Mouse (Mus musculus): Measurements from ENCODE around the gene Gsdma. TPM values are rescaled to one million over a fixed set of nuclear protein-coding genes. Genes with fewer than 3 reads are reported as not detected.

Gene Gsdma
- polyA plus RNA-seq, 1 experiment from 2014 or later: 0.06 TPM

DNA sequence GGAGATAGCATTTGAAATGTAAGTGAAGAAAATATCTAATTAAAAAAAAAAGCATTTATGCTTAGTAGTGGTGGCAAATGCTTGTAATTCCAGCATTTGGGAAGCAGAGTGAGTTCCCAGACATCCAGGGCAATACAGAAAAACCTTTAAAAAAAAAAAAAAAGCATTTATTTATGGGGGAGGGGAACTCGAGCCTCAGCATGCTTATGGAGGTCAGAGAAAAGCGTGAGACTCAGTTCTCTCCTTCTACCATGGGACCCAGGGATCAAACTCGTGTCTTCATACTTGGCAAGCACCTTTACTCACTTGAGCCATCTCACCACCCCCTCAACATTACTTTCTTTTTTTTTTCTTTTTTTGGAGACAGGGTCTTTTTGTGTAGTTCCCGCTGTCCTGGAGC, 17.0 kb downstream of the Gsdma start:
- ATAC-seq: no peak
- DNase-seq (ENCODE audit: low read depth, low spot score): no peak
- no peaks in the 10 kb centered on the region for H3K27me3 ChIP-seq
- POLR2A ChIA-PET: interaction anchor here (0.7 kb wide), 1 partner anchor 95 kb away, joined by 6 read pairs; no protein-coding TSS in a partner anchor
- in situ Hi-C loops (cut with MboI; ENCODE audit: low pct_unique_long_range_greater_than_20kb): no loop called here
- CTCF ChIA-PET: interaction anchor here (1.2 to 1.9 kb wide), 3 partner anchors 8 to 106 kb away, joined by 3 to 9 read pairs (median 6); no protein-coding TSS in a partner anchor
- no peak for TF ChIP-seq CTCF (IDR thresholded peaks at IDR 0.05)

- POLR2A ChIA-PET: interaction anchor here (0.7 to 1.5 kb wide), 6 partner anchors 9 to 115 kb away, joined by 3 to 6 read pairs (median 3); no protein-coding TSS in a partner anchor
- no peaks in the 10 kb centered on the region for H3K27me3 ChIP-seq
- ATAC-seq (peak; percentile 98), DNase-seq (ENCODE audit: low read depth, low spot score) (peak; percentile 97)
- CTCF ChIA-PET: interaction anchor here (0.8 to 1.9 kb wide), 4 partner anchors 9 to 105 kb away, joined by 3 to 9 read pairs (median 6); no protein-coding TSS in a partner anchor
- in situ Hi-C loops (cut with MboI; ENCODE audit: low pct_unique_long_range_greater_than_20kb): no loop called here
- TF ChIP-seq CTCF (IDR thresholded peaks at IDR 0.05): no peak
These were observed 17.9 kb downstream of the Gsdma start, which contains the start of gene Psmd3 for GRCm38 (mm10) chr11:98681786-98682745. Gene Psmd3 (plus strand): TSS chr11:98682554.

DNA sequence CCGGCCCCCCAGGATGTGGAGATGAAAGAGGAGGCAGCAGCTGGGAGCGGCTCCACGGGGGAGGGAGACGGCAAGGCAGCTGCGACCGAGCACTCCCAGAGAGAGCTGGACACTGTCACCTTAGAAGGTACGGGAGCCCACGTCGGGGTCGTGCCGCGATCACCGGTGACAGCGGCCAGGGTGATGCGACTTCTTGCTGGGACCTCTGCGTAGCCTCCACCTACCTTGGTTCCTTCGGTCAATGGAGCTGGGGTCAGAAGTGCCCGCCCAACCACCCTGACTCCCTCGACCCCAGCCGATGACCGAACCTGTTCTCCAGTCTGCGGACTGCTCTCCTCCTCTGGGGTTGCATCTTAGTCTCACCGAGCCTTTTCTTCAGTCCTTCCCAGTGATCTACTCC, 18.7 kb downstream of the Gsdma start:
- ATAC-seq: no peak
- POLR2A ChIA-PET: interaction anchor here (0.7 to 1.5 kb wide), 3 partner anchors 9 to 114 kb away, joined by 3 to 4 read pairs (median 3); no protein-coding TSS in a partner anchor
- in situ Hi-C loops (cut with MboI; ENCODE audit: low pct_unique_long_range_greater_than_20kb): no loop called here

GRCm38 (mm10) chr11:98685642-98686041, 21.5 kb downstream of the Gsdma start:
- no peaks in the 10 kb centered on the region for H3K27me3 ChIP-seq
- in situ Hi-C loops (cut with MboI; ENCODE audit: low pct_unique_long_range_greater_than_20kb): no loop called here
- POLR2A ChIA-PET: no interaction called here
- no peak for ATAC-seq
- no peak for TF ChIP-seq CTCF (IDR thresholded peaks at IDR 0.05)
- CTCF ChIA-PET: no interaction called here
- no peak for DNase-seq (ENCODE audit: low read depth, low spot score)

More for the DNA sequence above, 18.7 kb downstream of the Gsdma start:
- CTCF ChIA-PET: interaction anchor here (1.4 to 1.9 kb wide), 2 partner anchors 10 to 22 kb away, joined by 6 to 9 read pairs; no protein-coding TSS in a partner anchor
- no peak for TF ChIP-seq CTCF (IDR thresholded peaks at IDR 0.05)
- no peaks in the 10 kb centered on the region for H3K27me3 ChIP-seq
- DNase-seq (ENCODE audit: low read depth, low spot score): no peak

- ATAC-seq: no peak
- ChIA-PET POLR2A (no interaction called here), CTCF (no interaction called here)
- DNase-seq (ENCODE audit: low read depth, low spot score): no peak
- no peak for TF ChIP-seq CTCF (IDR thresholded peaks at IDR 0.05)
- in situ Hi-C loops (cut with MboI; ENCODE audit: low pct_unique_long_range_greater_than_20kb): no loop called here
- H3K27me3 ChIP-seq: no peaks in the 10 kb centered on the region
These were observed 22.8 kb downstream of the Gsdma start for GRCm38 (mm10) chr11:98686976-98687375.

DNA sequence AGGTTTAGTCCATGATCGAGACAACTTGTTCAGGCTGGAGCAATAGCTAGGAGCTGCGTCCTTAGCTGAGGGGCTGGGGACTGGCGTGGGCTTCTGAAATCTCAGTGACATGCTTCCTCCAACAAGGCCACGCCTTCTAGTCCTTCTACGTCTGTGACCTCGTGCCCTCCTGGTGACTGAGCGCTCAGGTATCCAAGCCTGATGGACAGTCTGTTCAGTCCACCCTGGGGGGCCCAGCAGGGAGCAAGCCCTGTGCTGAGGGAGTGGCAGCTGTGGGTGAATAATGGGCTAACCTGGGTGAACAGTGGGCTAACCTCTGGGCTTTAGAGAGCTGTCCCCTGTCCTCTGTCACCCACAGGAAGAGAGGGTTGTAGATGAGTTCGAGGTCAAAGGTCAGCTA, 23.9 kb downstream of the Gsdma start:
- ChIA-PET POLR2A (no interaction called here), CTCF (no interaction called here)
- no peaks in the 10 kb centered on the region for H3K27me3 ChIP-seq
- DNase-seq (ENCODE audit: low read depth, low spot score): no peak
- in situ Hi-C loops (cut with MboI; ENCODE audit: low pct_unique_long_range_greater_than_20kb): no loop called here
- ATAC-seq: no peak
- TF ChIP-seq CTCF (IDR thresholded peaks at IDR 0.05): no peak

DNA sequence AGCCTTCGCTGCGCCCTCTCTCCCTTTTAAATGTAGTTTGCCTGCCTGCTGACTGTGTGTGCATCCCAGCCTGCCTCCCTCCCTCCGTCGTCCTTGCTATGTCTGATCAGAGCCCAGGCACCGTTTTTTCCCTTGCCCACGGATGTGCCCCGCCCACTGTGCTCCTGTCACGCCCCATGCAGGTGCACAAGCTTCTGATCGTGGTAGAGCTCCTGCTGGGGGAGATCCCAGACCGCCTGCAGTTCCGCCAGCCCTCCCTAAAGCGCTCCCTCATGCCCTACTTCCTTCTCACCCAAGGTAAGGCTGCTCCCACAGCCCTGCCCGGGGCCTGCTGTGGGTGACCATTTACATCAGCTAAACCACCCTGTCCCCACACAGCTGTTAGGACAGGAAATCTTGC, 29.1 kb downstream of the Gsdma start:
- no peaks in the 10 kb centered on the region for H3K27me3 ChIP-seq
- POLR2A ChIA-PET: no interaction called here
- ATAC-seq: no peak

GRCm38 (mm10) chr11:98693746-98694145, 29.6 kb downstream of the Gsdma start:
- TF ChIP-seq CTCF (IDR thresholded peaks at IDR 0.05): no peak
- no peak for ATAC-seq
- ChIA-PET CTCF (no interaction called here), POLR2A (no interaction called here)
- no peak for DNase-seq (ENCODE audit: low read depth, low spot score)
- no peaks in the 10 kb centered on the region for H3K27me3 ChIP-seq
- in situ Hi-C loops (cut with MboI; ENCODE audit: low pct_unique_long_range_greater_than_20kb): no loop called here

More for the DNA sequence above, 29.1 kb downstream of the Gsdma start:
- in situ Hi-C loops (cut with MboI; ENCODE audit: low pct_unique_long_range_greater_than_20kb): no loop called here
- CTCF ChIA-PET: no interaction called here
- no peak for TF ChIP-seq CTCF (IDR thresholded peaks at IDR 0.05)
- no peak for DNase-seq (ENCODE audit: low read depth, low spot score)

DNA sequence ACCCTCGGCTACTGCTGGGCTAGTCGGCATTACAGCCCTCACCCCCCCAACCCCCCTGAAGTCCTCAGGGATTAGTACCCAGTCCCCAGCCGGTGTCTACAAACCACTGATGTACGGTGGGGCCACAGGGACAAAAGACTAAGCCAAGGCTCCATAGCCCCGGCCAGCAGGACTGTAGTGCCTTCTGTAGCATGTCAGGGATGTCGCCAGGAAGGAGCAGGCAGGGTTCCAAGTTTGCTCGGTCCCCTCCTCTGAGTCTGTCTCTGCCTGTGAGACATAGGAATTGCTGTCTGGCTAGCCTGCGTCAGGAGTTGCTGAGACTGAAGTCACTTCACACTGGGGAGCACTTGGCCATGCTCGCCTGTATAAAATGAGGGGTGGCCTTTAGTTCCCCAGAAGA, 30.1 kb downstream of the Gsdma start:
- ChIA-PET CTCF (no interaction called here), POLR2A (no interaction called here)
- no peak for DNase-seq (ENCODE audit: low read depth, low spot score)
- no peak for TF ChIP-seq CTCF (IDR thresholded peaks at IDR 0.05)
- ATAC-seq: no peak
- in situ Hi-C loops (cut with MboI; ENCODE audit: low pct_unique_long_range_greater_than_20kb): no loop called here
- H3K27me3 ChIP-seq: no peaks in the 10 kb centered on the region

DNA sequence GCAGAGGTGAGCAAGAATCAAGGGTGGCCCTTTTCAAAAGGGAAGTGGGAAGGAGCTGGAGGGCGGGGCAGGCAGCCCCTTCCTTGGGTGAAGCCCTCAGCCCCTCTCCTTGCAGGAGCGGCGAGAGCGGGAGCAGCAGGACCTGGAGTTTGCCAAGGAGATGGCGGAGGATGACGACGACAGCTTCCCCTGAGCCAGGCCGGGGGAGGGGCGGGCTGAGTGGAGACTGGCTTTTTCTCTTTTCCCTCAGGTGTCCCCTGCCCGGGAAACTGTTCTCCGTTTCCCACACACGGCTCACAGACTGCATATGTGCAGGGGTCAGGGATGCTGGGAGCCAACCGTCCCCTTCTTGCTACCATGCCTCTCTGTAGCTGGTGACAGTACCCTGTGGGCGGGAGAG, 31.3 kb downstream of the Gsdma start:
- CTCF ChIA-PET: interaction anchor here (2.0 kb wide), 1 partner anchor 92 kb away, joined by 7 read pairs; no protein-coding TSS in a partner anchor
- no peak for ATAC-seq
- in situ Hi-C loops (cut with MboI; ENCODE audit: low pct_unique_long_range_greater_than_20kb): no loop called here

More for the DNA sequence above, 31.3 kb downstream of the Gsdma start:
- TF ChIP-seq CTCF (IDR thresholded peaks at IDR 0.05): no peak
- DNase-seq (ENCODE audit: low read depth, low spot score): no peak
- H3K27me3 ChIP-seq: no peaks in the 10 kb centered on the region
- POLR2A ChIA-PET: no interaction called here

Measured in Patski (cell line).